Mouse (Mus musculus): ENCODE data around the gene Rtn2.
A peak's percentile ranks its signal among the peaks of the same experiment; 100 is the strongest.

Rtn2 gene

GRCm38 (mm10) chr7:19282385-19282784 is at the start of gene Rtn2:
Rtn2 (plus strand) TSS chr7:19282624.
- DNase-seq: peak; percentile 74

GRCm38 (mm10) chr7:19234652-19235051 is 47.8 kb upstream of the Rtn2 start:
- DNase-seq: no peak

- no peak for DNase-seq
Measured at GRCm38 (mm10) chr7:19235092-19235671, 47.2 kb upstream of the Rtn2 start.

DNA sequence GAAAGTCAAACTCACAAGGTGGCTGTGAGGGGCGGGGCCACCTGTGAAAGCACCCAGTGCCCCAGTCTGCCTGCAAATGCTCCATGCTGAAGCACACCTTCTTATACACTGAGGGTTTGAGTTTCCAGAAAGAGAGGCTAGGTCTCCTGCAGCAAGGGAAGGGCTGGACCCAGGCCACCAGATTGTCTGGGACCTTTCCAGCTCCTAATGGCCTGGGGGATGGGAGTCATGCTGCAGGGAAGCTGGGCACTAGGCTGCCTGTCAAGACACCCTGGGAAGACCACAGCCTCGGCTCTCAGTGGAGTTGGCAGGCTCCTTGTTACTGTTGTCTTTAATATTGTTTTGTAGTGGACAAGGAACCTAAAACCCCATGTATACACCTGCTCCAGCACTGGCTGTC is 46.0 kb upstream of the Rtn2 start:
- no peak for DNase-seq

GRCm38 (mm10) chr7:19238344-19238743 is 44.1 kb upstream of the Rtn2 start:
- no peak for DNase-seq

DNA sequence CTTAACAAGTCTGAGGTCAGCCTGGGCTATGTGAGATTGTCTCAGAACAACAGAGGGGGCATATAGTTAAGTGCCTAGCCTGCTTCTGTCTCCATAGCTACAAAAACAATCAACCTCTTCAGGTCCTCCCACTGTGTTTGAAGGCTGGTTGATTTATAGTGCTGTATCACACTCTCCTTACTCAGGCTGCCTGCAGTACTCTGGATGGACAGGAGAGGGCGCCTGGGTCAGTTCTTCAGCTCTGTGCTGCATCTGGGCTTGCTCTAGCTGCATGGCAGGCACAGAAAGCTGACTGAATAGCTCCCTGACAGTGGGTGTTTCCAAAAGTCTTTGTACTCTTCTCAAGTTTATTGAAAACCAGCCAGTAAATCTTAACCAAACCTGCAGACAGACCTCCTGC is 43.0 kb upstream of the Rtn2 start:
- DNase-seq: peak; percentile 90

DNA sequence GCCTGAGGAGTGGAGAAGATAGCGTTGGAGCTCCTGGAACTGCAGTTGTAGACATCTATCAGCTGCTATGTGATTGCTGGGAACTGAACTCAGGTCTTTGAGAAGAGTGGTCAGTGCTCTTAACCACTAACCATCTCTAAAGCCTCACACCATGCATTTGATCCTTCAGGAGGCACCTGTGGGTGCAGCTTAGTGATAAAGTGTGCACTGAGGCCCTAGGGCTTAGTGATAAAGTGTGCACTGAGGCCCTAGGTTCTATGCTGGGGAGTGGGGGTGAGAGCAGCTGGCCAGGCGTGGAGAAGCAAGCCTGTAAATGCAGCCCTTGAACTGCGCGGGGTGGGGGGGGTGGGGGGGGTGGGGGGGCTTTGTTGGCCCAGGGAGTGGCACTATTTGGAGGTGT is 42.4 kb upstream of the Rtn2 start:
- no peak for DNase-seq

- no peak for DNase-seq
Measured at GRCm38 (mm10) chr7:19240905-19241463, 41.4 kb upstream of the Rtn2 start.

DNA sequence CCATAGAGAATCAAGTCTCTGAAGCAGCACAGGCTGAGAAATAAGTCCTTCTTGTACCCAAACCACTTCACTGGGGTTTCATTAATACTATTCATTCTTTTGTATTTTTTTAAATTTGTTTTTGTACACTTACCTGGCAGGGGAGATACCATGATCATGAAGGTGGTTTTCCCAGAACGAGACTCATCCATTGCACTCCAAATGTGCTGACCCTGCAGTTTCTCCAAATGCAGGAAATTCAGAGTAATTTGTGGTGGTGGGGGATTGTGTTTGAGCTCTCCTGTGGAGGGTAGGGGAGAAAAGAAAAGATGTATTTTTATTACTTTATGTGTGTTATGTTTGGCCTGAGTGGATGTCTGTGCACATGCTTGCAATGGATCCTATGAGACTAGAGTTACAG is 40.4 kb upstream of the Rtn2 start:
- DNase-seq: no peak

- no peak for DNase-seq
Measured at GRCm38 (mm10) chr7:19243858-19244257, 38.6 kb upstream of the Rtn2 start.

DNA sequence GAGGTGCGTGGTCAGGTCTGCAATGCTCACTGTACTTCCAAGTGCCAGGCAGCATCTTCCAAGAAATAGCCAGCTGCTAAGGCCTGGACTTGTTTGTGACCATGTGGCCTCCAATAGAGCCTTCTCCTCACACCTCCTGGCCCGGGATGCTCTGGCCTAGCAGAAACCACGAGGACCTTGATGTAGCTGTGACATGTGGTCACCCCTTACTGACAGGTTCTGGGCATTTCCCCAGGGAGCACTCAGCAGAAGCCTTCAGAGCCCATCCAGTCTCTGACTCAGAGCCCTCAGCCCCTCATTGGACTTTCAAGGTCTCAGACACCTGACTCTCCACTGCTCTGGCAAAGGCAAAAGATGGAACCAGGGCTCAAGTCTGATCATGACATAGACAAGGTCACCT is 37.3 kb upstream of the Rtn2 start:
- no peak for DNase-seq

- DNase-seq: no peak
Measured at GRCm38 (mm10) chr7:19246855-19247254, 35.6 kb upstream of the Rtn2 start.

- no peak for DNase-seq
Measured at GRCm38 (mm10) chr7:19247511-19247910, 34.9 kb upstream of the Rtn2 start.

DNA sequence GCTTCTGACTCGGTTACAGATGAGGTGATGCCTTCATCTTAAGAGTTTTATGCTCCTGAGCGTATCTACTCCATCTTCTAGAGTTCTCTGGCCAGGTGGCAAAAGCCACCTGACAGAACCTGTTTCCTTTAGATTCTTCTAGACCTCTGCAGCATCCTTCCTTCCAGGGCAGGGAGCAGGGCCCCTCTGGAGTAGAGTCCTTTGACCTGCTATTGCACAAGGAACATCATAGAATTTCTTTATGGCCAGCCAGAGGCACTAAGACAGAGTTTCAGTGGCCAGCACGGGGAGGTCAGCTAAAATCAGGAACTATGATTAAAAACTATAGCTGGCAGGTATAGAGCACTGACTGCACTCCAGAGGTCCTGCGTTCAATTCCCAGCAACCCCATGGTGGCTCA is 30.3 kb upstream of the Rtn2 start:
- no peak for DNase-seq

- DNase-seq: no peak
Measured at GRCm38 (mm10) chr7:19253437-19253836, 29.0 kb upstream of the Rtn2 start.

DNA sequence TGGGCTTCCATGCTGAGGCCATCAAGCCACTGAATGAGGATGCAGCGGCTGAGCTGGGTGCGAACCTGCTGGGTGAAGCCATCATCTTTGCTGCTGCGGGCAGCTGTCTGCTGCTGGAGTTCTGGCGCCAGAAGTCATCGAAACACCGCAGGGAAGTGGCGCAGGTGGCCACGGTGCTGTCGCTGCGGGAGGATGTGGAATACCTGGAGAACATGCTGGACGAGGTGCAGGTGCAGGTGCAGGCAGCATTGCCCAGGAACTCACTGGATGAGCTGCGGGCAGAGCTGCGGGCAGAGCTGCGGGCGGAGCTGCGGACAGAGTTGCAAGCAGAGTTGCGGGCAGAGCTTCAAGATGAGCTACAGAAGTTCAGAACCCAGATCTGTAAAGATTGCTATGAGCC is 27.0 kb upstream of the Rtn2 start:
- DNase-seq: no peak

DNA sequence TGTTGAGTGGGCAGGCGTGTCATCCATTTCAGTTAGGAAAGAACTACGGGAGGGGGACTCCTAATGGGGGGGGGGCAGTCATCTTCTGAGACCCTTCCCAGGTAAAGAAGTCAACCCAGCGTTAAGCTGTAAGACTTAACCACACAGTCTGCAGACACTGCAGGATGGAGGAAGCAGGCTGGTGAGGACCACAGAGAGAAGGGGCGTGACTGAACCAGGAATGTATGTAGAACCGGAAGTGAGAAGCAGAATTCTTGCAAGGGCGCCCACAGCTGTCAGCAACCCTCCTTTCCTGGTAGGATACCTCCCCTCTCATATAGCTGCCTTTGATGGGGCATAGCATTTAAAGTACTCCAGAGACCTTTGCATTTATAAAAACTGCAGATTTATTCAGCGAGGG is 25.9 kb upstream of the Rtn2 start:
- peak; percentile 48 for DNase-seq

- DNase-seq: no peak
Measured at GRCm38 (mm10) chr7:19257390-19258022, 24.9 kb upstream of the Rtn2 start.

GRCm38 (mm10) chr7:19258336-19258735 is 24.1 kb upstream of the Rtn2 start:
- no peak for DNase-seq

DNA sequence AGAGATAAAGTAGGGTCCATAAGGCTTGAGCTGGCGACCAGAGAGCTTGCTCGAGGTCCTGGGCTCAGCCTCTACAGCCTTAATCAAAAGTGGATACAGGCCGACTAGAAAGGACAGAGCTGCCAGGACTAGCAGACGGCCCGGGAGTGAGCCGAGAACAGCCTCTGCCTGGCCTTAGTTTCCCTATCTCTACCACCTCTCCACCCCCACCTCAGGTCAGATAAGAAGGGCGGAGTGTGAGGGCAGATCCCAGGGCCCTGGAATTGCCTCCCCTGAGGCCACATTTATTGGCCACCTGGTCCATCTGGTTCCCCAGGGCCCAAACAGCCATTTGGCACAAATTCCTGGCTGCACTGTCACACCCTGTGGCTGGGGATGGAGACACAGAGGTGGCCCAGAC is 17.3 kb upstream of the Rtn2 start:
- no peak for DNase-seq

DNA sequence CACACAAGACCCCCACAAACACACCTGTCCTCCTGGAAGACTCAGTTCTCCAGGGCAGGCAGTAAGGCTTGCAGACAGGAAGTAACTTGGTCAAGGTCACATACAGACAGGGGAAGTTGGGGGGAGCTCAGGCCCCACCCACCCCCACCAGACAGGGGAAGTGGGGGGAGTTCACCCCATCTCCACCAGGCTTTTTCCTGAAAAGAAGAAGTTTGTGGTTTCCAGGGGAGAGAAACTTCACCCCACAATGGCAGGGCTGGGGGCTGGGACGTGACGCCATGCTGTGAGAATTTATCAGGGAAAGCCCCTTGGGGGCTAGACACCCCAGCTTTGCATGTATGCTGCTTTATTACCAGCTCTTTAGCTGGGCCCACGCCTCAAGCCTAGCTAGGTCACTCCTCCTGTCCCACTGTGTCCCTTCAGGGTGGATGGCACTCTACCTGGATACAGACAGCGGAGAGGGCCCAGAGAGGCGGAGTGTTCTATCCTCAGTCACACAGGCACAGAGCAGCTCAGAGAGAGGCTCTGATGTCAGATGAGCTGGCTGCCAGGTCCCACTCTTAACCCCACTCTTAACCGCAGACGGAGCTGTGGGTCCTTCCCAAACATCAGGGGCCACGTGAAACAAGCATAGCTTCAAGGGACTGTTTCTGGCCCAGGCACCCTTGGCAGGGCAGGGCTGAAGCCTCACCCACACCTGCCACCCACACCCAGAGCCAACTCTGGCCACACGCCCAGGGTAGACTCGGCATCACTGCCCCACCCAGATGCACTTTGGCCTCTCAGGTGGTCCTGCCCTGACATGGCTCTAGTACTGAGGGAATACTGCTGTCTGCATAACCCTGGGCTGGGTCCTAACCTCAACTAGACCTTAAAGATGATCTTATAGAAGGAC is 16.2 kb upstream of the Rtn2 start:
- DNase-seq: peak; percentile 60

- DNase-seq: no peak
Measured at GRCm38 (mm10) chr7:19267051-19267450, 15.4 kb upstream of the Rtn2 start.

DNA sequence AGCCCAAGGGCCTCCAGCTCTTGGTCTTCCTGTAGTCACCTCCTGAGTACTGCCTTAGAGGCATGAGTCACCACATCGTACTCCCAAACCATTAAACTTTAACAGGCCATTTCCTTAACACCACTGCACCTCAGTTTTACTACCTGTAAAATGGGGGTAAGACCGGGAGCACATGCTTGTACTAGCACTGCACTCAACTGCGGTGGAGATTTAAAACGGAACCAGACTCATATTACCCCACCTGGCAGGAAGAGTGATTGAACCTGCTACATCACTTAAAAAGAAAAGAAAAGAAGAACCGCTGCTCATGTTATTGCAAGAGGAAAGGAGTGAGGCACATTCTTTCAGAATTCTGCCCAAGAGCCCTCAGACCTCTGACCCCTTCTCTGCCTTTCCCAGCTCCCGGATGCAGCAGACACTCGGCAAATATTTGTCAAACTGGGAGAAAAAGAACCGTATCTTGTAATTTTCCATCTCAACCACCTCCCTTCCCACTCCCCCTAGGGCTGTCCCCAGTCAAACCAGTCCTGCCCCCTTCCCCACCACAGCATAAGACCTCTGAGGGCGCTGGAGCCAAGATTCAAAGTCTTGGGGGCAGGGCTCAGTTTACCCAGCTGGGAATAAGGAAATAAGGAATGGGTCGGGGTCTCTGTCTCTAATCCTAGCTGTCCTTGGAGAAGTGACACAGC is 13.3 kb upstream of the Rtn2 start:
- DNase-seq: no peak

Data from thymus, postnatal 14 days (tissue).